Mouse (Mus musculus): ENCODE measurements around the gene Apoa5. TPM values are rescaled to one million over a fixed set of nuclear protein-coding genes. Genes with fewer than 3 reads are reported as not detected.

The Apoa5 gene
- total RNA-seq (2017) = not detected in 2 replicates

GRCm38 (mm10) chr9:46268343-46268873 lies at the start of gene Apoa5:
Gene Apoa5, plus strand, starts transcription at chr9:46268633.
- no peak for ATAC-seq (ENCODE audit: extremely low read depth, insufficient number of reproducible peaks, low FRiP score, poor library complexity, severe bottlenecking)

DNA sequence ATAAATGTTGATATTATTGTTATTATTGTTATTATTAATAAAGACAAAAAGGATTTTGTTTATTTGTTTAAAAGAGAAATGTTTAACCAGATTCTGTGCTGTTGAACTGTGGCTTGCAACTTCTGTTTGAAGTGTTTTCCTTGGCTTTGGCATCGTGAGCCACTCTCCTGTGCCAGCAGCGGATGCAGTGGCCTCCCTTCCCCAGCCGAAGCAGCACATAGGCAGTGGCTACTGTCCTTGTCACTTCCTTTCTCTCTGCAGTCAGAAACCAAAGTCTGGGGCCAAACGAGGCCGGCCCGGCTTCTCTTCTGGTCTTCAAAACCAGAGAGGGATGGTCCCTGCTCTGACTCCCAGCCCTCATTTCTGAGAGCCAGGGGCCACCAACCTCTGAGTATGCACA lies 45.3 kb upstream of the Apoa5 start:
- no peak for ATAC-seq (ENCODE audit: extremely low read depth, insufficient number of reproducible peaks, low FRiP score, poor library complexity, severe bottlenecking)

DNA sequence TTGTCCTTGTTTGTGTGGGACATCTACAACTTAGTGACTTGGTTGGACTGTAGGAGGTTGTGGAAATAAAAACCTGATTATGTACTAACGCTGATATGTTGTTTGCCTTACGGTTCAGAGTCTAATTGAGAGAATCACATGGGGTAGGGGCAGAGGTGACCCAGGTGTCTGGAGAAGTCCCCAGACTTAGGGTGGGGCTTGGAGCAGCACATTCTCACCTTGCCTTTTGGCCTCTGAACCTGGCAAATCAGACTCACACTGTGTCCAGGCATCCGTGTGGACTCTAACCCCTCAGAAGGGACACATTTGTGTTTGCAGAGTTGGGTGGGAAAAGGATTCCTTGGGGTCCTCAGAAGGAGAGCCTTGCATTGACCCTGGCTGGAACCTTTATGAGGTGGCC lies 44.3 kb upstream of the Apoa5 start:
- ATAC-seq (ENCODE audit: extremely low read depth, insufficient number of reproducible peaks, low FRiP score, poor library complexity, severe bottlenecking) = no peak

GRCm38 (mm10) chr9:46224945-46225660 lies 43.3 kb upstream of the Apoa5 start:
- no peak for ATAC-seq (ENCODE audit: extremely low read depth, insufficient number of reproducible peaks, low FRiP score, poor library complexity, severe bottlenecking)

DNA sequence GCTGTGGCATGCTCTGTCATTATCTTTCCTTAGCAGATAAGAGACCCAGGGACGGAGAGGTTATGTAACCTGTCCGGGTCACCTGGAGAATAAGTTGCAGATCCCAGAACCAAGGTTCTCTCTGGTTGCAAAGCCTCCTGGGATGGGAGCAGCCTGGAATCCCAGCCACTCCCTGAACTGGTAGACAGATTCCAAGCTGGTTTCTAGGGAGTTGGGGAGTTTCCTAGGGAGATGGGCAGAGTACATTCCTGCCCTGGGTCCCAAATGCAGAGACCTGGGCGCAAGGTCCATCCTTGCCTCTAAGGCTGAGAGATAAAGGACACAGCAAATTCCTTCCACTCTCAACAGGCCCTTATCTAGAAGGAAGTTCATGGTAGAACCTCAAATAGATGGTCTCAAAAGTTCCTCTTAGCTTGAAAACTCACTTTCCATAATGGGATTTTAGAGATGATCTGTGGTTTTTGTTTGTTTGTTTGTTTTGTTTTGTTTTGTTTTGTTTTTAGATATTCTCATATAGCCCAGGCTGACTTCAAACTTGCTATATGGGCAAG lies 41.3 kb upstream of the Apoa5 start:
- no peak for ATAC-seq (ENCODE audit: extremely low read depth, insufficient number of reproducible peaks, low FRiP score, poor library complexity, severe bottlenecking)

DNA sequence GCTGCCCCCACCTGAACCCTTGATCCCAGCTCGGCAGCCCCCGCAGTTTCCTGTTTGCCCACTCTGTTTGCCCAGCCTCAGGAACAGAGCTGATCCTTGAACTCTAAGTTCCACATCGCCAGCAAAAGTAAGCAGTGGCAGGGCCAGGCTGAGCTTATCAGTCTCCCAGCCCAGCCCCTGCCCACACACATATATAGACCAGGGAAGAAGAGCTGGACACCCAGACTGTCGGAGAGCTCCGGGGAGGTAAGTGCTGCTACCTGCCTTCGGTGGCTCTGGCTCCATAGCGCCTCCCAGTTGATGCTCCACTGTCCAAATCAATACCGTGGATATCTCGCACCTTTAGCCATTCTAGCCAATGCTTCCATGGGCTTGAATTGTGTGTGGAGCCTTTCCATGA lies 39.9 kb upstream of the Apoa5 start, which contains the start of gene Apoa1:
Gene Apoa1, plus strand, starts transcription at position 90 of the 400 bp plus-strand sequence.
- no peak for ATAC-seq (ENCODE audit: extremely low read depth, insufficient number of reproducible peaks, low FRiP score, poor library complexity, severe bottlenecking)

GRCm38 (mm10) chr9:46229573-46230449 lies 38.6 kb upstream of the Apoa5 start:
- ATAC-seq (ENCODE audit: extremely low read depth, insufficient number of reproducible peaks, low FRiP score, poor library complexity, severe bottlenecking) = no peak

GRCm38 (mm10) chr9:46230450-46230975 lies 37.9 kb upstream of the Apoa5 start:
- ATAC-seq (ENCODE audit: extremely low read depth, insufficient number of reproducible peaks, low FRiP score, poor library complexity, severe bottlenecking) = no peak

DNA sequence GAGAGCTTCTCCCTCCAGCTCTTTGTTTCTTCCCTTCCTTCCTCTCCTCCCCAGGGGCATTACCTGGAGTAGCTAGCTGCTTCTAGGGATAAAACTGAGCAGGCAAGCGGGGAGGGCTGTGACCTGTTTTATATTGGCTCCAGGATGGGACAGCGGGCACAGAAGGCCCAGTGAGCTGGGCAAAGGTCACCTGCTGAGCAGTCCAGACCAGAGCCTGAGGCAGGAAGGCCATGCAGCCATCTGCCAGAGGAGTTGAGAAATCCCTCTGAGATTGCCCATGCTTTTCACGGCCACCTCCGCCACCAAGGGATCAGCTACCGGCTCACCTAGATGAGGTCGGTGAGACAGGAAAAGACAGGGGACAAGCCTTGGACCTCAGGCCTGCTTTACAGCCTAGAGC lies 33.2 kb upstream of the Apoa5 start:
- no peak for ATAC-seq (ENCODE audit: extremely low read depth, insufficient number of reproducible peaks, low FRiP score, poor library complexity, severe bottlenecking)

GRCm38 (mm10) chr9:46235596-46235648 lies 33.0 kb upstream of the Apoa5 start, which contains the start of gene Apoc3:
Gene Apoc3, minus strand, starts transcription at chr9:46235636.
- no peak for ATAC-seq (ENCODE audit: extremely low read depth, insufficient number of reproducible peaks, low FRiP score, poor library complexity, severe bottlenecking)

DNA sequence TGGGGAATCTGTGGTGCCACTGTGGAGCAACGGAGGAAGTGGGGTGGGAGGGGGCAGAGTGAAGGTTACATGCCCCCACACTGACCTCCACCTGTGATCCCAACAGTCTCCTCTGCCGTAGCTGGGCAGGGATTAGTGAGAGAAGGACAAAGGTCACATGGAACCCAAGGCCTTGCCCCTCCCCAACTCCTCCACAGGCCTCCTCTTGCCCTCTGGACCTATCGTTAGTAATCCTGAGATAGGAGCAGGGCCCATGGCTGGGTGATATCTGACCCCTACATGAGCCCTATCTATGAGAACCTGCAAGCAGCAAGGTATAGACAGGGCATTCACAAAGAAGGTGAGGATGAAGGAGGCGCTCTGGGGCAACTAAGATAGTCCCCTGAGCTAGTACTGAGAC lies 32.8 kb upstream of the Apoa5 start:
- ATAC-seq (ENCODE audit: extremely low read depth, insufficient number of reproducible peaks, low FRiP score, poor library complexity, severe bottlenecking) = no peak

DNA sequence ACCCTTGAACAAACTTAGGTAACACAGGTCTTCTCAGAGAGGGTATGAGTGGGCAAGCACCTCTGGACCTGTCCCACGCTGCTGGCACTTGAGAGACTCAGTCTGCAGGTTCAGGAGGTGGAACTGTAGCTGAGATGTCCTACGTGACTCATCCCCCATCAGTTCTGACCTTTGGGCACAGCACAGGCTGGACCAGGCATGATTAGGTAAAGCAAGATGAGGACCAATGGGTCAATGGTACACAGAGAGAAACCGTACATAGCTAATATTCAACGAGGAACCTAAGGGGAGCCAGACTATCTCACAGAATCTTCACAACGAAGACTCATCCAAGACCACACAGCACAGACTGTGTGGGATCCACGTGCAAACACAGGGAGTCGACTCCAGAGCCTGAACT lies 29.6 kb upstream of the Apoa5 start:
- no peak for ATAC-seq (ENCODE audit: extremely low read depth, insufficient number of reproducible peaks, low FRiP score, poor library complexity, severe bottlenecking)

DNA sequence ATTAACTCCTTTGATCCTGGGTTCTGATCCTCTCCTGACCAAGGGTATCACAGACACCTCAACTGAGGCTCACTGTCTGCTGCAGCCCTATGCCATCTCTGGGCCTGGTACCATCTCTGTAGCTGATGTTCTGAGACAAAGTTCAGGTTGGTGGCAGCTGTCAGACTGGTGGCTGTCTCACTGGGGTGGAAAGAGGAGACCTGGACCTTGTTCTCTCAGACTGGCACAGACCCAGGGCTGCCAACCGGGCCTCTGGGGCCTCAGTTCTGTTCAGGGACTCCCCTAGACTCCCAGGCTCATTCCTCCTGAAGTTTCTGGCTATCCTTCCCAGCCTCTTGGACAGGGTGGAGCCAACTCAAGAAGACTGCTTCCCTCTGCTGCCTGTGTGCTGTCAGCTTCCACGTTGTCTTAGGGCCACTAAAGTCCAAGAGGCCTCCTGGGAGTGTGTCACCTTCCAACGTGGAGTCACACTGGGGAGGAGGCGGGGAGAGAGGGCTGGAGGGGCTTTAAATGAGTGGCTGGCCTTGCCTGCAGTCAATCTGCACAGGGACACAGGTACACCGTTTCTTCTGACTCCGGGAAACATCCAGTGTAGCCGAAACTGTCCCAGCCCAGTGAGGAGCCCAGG lies 27.8 kb upstream of the Apoa5 start, which contains the start of gene Apoa4:
Gene Apoa4, plus strand, starts transcription at position 171 of the 628 bp plus-strand sequence.
- ATAC-seq (ENCODE audit: extremely low read depth, insufficient number of reproducible peaks, low FRiP score, poor library complexity, severe bottlenecking) = no peak

GRCm38 (mm10) chr9:46241818-46242217 lies 26.6 kb upstream of the Apoa5 start:
- ATAC-seq (ENCODE audit: extremely low read depth, insufficient number of reproducible peaks, low FRiP score, poor library complexity, severe bottlenecking) = no peak

- no peak for ATAC-seq (ENCODE audit: extremely low read depth, insufficient number of reproducible peaks, low FRiP score, poor library complexity, severe bottlenecking)
Measured at GRCm38 (mm10) chr9:46243122-46243521, 25.3 kb upstream of the Apoa5 start.

- no peak for ATAC-seq (ENCODE audit: extremely low read depth, insufficient number of reproducible peaks, low FRiP score, poor library complexity, severe bottlenecking)
Measured at GRCm38 (mm10) chr9:46243584-46243983, 24.8 kb upstream of the Apoa5 start.

- ATAC-seq (ENCODE audit: extremely low read depth, insufficient number of reproducible peaks, low FRiP score, poor library complexity, severe bottlenecking) = peak; percentile 44; the same call in 1 of the 2 replicates
Measured at GRCm38 (mm10) chr9:46246752-46247324, 21.6 kb upstream of the Apoa5 start.

DNA sequence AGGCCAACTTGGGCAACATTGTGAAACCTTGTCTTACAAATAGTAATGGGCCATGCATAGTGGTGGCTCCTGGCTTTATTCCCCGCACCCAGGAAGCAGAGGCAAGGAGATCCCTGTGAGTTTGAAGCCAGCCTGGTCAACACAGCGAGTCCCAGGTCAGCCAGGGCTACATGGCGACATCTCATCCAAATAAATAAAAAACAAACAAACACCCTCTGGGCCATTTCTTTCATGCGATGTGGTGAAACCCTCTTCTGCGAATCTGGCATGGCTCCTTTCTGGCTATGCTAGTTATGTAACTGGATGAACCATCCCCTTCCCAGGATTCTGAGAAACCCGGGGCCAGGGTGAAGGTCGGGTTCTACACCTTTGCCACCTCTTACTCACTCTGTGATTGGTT lies 12.3 kb upstream of the Apoa5 start:
- ATAC-seq (ENCODE audit: extremely low read depth, insufficient number of reproducible peaks, low FRiP score, poor library complexity, severe bottlenecking) = no peak

Data from neutrophil, adult 5-6 weeks (primary cell).